Mouse (Mus musculus) brain, embryonic 14.5 days (tissue): ENCODE results near the gene Tbck.

Source experiments
- CTCF ChIP-seq: fragments of 200-500 bp; IDR thresholded peaks from 2 replicates; pipeline ENCODE4 v1.5.1; 2012; ENCODE audit warnings: inconsistent platforms, mild to moderate bottlenecking, moderate library complexity, borderline replicate concordance; ENCODE audit not compliant: insufficient read depth, insufficient read length; ENCODE audit errors: extremely low read depth
- POLR2A ChIP-seq: fragments of 200-500 bp; IDR thresholded peaks from 2 replicates; pipeline ENCODE4 v1.6.1; 2012; ENCODE audit warnings: mild to moderate bottlenecking, inconsistent platforms, borderline replicate concordance; ENCODE audit not compliant: poor library complexity, insufficient read depth, insufficient read length, severe bottlenecking; ENCODE audit errors: extremely low read depth

DNA sequence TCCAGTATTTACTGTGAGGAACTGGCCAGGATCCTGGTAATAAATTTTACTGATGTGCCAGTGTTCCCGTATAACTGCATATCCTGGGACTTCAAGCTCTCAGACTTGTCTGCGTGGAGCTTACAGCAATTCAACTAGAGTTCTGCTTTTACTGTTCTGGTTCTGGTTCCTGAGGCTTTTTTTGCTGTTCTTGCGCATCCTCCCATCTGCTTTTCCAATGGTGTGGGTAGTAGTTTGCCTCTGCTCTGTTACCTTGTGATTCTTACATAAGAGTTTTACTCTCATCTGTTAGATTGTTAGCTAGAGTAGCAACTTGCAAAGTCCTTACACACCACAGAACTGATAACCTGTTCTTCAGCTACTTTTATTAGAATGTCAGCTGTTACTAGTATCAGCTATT is 40.4 kb downstream of the Tbck start:
- TF ChIP-seq CTCF, result no peak
- TF ChIP-seq POLR2A, result no peak
